In the genomic region with DNA sequence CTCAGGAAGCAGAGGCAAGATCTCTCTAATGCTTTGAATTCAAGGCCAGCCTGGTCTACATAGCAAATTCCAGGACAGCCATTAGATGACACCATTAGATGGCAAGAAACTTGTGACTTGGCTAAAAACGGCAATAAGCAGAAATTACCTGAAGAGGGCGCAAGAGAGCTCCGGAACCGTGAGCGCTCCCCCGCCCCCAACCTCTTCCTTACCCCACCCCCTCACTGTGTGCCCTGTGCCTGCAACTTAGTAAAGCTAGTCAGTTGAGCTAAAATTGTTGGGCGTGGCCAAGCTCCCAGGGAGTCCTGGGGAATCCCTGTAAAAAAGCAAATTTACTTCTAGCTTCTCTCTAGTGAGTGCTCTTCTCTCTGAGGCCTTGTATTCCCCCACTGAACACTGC, we compare ENCODE assay signal across 8 mouse cellular contexts. TPM values are rescaled to one million over a fixed set of nuclear protein-coding genes. Genes with fewer than 3 reads are reported as not detected.
DNase-seq lines count a peak whose midpoint lies in the region; ATAC-seq and TF ChIP-seq lines count a peak whose summit lies in the region.

No protein-coding gene starts in this region.

- no peaks in the 10 kb centered on the region for H3K9me3 ChIP-seq in hindbrain, embryonic 10.5 days
- H3K9me3 ChIP-seq in hindbrain, embryonic 13.5 days = no peaks in the 10 kb centered on the region
- no peaks in the 10 kb centered on the region for H3K9me3 ChIP-seq in hindbrain, embryonic 14.5 days (ENCODE audit: control insufficient read depth, low read length)
- H3K9me3 ChIP-seq in stomach, postnatal 0 days (ENCODE audit: control insufficient read depth, low read length) = no peaks in the 10 kb centered on the region

- H3K4me1 ChIP-seq in hindbrain, embryonic 10.5 days (replicated peaks) = peaks cover 10% of the 10 kb centered on the region; the same call in 1 of the 2 replicates
- H3K4me1 ChIP-seq in hindbrain, embryonic 13.5 days (replicated peaks) = no peaks in the 10 kb centered on the region
- H3K4me1 ChIP-seq in hindbrain, embryonic 14.5 days (replicated peaks; ENCODE audit: control insufficient read depth, insufficient read depth, low read length) = no peaks in the 10 kb centered on the region
- H3K4me1 ChIP-seq in stomach, postnatal 0 days (replicated peaks; ENCODE audit: control insufficient read depth, insufficient read depth) = no peaks in the 10 kb centered on the region

- no peaks in the 10 kb centered on the region for H3K36me3 ChIP-seq in hindbrain, embryonic 10.5 days
- H3K36me3 ChIP-seq in hindbrain, embryonic 13.5 days = no peaks in the 10 kb centered on the region
- H3K36me3 ChIP-seq in hindbrain, embryonic 14.5 days (replicated peaks; ENCODE audit: control insufficient read depth, insufficient read depth) = no peaks in the 10 kb centered on the region
- no peaks in the 10 kb centered on the region for H3K36me3 ChIP-seq in stomach, postnatal 0 days (ENCODE audit: control insufficient read depth, insufficient read depth, low read length)

- peaks cover 75% of the 10 kb centered on the region for H3K27me3 ChIP-seq in hindbrain, embryonic 10.5 days (ENCODE audit: insufficient read depth, poor library complexity, severe bottlenecking)
- peaks cover 42% of the 10 kb centered on the region; the same call in 1 of the 2 replicates for H3K27me3 ChIP-seq in hindbrain, embryonic 13.5 days
- peaks cover 12% of the 10 kb centered on the region; the same call in 1 of the 2 replicates for H3K27me3 ChIP-seq in hindbrain, embryonic 14.5 days (ENCODE audit: control insufficient read depth, insufficient read depth, low read length)
- no peaks in the 10 kb centered on the region for H3K27me3 ChIP-seq in stomach, postnatal 0 days (ENCODE audit: control insufficient read depth, insufficient read depth, low read length)

- no peak overlapping the region for H3K27ac ChIP-seq in hindbrain, embryonic 10.5 days
- H3K27ac ChIP-seq in hindbrain, embryonic 13.5 days = no peak overlapping the region
- H3K27ac ChIP-seq in hindbrain, embryonic 14.5 days = no peak overlapping the region
- peak overlapping the region; percentile 83 for H3K27ac ChIP-seq in stomach, postnatal 0 days (replicated peaks)

- no peak overlapping the region for H3K4me3 ChIP-seq in hindbrain, embryonic 10.5 days
- H3K4me3 ChIP-seq in hindbrain, embryonic 13.5 days = no peak overlapping the region
- no peak overlapping the region for H3K4me3 ChIP-seq in hindbrain, embryonic 14.5 days (replicated peaks; ENCODE audit: low read length)
- H3K4me3 ChIP-seq in stomach, postnatal 0 days (ENCODE audit: low read depth, low read length) = no peak overlapping the region

- WGBS in hindbrain, embryonic 10.5 days = 17% methylated on average over 7 of the region's 7 CpGs
- 10% methylated on average over 7 of the region's 7 CpGs for WGBS in hindbrain, embryonic 13.5 days
- WGBS in hindbrain, embryonic 14.5 days = 13% methylated on average over 7 of the region's 7 CpGs
- 16% methylated on average over 7 of the region's 7 CpGs for WGBS in stomach, postnatal 0 days

- peak; percentile 66 for DNase-seq in hindbrain, embryonic 10.5 days (ENCODE audit: low spot score)
- peak; percentile 47 to 53 for DNase-seq in adrenal gland, adult 18-20 months (ENCODE audit: low spot score in 2 of 2)
- peak; percentile 65 for DNase-seq in embryo, embryonic 9.5 days (ENCODE audit: extremely low spot score)
- peak; percentile 58 for DNase-seq in hindbrain, embryonic 14.5 days (ENCODE audit: low spot score)
- DNase-seq in left cerebral cortex, postnatal 4 days = peak; percentile 38
- DNase-seq in mesoderm, embryonic 11.5 days (ENCODE audit: low read depth, low spot score) = peak; percentile 69
- DNase-seq in stomach, postnatal 0 days (ENCODE audit: low spot score) = peak; percentile 82

- intact Hi-C loops in left cerebral cortex, postnatal 4 days (cut with DNase I) = no loop called here

- H3K4me2 ChIP-seq in hindbrain, embryonic 13.5 days = no peak overlapping the region
- H3K4me2 ChIP-seq in hindbrain, embryonic 14.5 days (replicated peaks) = no peak overlapping the region
- H3K4me2 ChIP-seq in stomach, postnatal 0 days (replicated peaks; ENCODE audit: low read depth) = no peak overlapping the region

- TF ChIP-seq EP300 in stomach, postnatal 0 days (optimal IDR thresholded peaks at IDR 0.05) = no peak

- H3K9ac ChIP-seq in hindbrain, embryonic 13.5 days = no peak overlapping the region
- no peak overlapping the region for H3K9ac ChIP-seq in hindbrain, embryonic 14.5 days
- H3K9ac ChIP-seq in stomach, postnatal 0 days (ENCODE audit: low read length) = no peak overlapping the region

- ATAC-seq in hindbrain, embryonic 13.5 days (ENCODE audit: low FRiP score) = no peak
- no peak; the same call in 1 of the 2 replicates for ATAC-seq in hindbrain, embryonic 14.5 days (ENCODE audit: low FRiP score)
- 0 out of 2 replicates have a peak, but pooled peaks have one; percentile 45 for ATAC-seq in stomach, postnatal 0 days (ENCODE audit: low FRiP score, low TSS enrichment)

- peak; percentile 70 for TF ChIP-seq CTCF in stomach, postnatal 0 days (IDR thresholded peaks at IDR 0.05; ENCODE audit: low read depth)

RNA-seq across cellular contexts. Expression of gene Prps1, which starts 47.5 kb away (rescaled TPM):
- 82.8 and 83.3 TPM in 2 replicates for polyA plus RNA-seq in hindbrain, embryonic 10.5 days (2016; fragmentation: Nextera tagmentation; extraction: Ambion mirVana)
- polyA plus RNA-seq in hindbrain, embryonic 13.5 days (2015; fragmentation: Nextera tagmentation; extraction: Ambion mirVana) = 65.6 and 67.5 TPM in 2 replicates
- 10 to 100 TPM; 16.2 to 25.5 TPM for total RNA-seq in adrenal gland, adult 18-20 months (2021)
- polyA plus RNA-seq in hindbrain, embryonic 14.5 days (2014; fragmentation: Nextera tagmentation; extraction: Ambion mirVana) = 89.4 and 98.9 TPM in 2 replicates
- 10 to 100 TPM; 64.9 to 68.6 TPM for total RNA-seq in left cerebral cortex, postnatal 4 days (2021)
- 18.2 and 18.3 TPM in 2 replicates for polyA plus RNA-seq in stomach, postnatal 0 days (2015; fragmentation: Nextera tagmentation; extraction: Ambion mirVana)
